Mouse (Mus musculus) cerebellum, adult 11-12 months (tissue): ENCODE data around the gene Tbce.
"Not testable (repeated sequence)": the region's sequence is repeated elsewhere in the genome, so short reads cannot be mapped to it uniquely, and the experiment has no call there.

Experiments used
- DNase-seq: peaks from one replicate; pipeline ENCODE4 v3.0.0; 2022

Gene Tbce

DNA sequence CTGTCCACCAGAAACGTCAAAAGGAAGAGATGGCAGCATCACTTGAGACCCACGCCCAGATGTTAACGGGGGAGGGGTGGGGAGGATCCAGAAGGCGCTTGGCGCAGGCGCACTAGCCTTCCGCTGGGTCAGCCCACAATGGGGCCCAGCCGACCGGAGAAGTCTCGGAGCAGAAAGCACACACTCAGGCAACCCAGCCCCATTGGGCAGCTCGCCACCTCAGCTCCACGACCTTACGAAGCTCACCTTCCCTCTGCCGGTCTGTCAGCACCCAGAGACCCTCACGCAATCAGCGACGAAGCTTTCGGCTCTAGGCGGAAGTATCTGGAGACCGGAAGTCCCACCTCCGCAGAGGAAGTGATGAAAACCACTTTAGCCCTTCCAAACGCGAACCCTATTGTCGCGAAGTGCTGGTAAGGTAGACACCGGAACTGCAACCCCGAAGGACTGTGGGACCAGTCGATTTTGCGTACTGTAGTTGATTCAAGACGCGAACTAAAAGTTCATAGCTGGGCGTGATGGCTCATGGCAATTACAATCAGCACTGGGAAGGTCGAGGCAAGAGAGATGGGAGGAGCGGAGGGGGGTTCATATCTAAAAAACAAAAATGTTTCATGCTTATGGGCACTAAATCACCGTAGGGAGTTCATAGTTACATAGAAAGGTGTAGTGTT is at the start of gene Tbce:
Gene Tbce, minus strand, starts transcription at position 347 of the 674 bp plus-strand sequence.
- DNase-seq = peak; percentile 90

DNA sequence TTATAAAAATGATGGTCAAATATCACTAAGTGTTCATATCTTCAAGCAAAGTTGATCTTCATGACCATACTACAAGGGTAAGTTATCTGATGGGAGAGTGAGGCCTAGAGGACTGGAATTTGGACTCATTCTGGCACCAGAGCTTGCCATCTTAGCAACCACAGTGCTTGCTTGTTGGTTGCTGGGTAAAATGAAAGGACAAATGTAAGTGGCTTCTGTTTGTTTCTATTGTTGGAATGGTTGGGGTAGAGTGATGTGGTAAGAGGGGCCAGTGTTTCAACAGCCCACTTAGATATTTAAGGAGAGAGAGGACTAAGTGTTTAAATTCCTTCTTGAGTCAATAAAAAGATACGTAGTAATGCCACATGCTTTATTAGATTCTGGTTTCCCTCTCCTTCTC is 49.2 kb upstream of the Tbce start:
- no peak for DNase-seq

DNA sequence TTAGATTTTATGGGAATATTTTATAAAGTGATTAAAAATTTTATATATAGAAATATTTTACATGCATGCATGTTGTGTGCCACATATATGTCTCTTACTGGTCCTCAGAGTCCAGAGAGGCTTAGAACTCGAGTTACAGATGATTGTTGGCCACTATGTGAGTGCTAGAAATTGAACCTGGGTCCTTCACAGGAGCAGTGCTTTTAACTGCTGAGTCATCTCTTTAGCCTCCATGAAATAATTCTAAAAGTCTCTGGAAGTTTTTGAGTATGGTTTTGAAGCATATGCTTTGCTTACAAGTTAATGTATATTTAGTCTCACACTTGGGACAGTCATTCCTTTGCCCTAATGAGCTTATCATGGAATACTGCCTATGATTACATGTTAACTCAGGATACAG is 35.9 kb upstream of the Tbce start:
- DNase-seq = no peak

DNA sequence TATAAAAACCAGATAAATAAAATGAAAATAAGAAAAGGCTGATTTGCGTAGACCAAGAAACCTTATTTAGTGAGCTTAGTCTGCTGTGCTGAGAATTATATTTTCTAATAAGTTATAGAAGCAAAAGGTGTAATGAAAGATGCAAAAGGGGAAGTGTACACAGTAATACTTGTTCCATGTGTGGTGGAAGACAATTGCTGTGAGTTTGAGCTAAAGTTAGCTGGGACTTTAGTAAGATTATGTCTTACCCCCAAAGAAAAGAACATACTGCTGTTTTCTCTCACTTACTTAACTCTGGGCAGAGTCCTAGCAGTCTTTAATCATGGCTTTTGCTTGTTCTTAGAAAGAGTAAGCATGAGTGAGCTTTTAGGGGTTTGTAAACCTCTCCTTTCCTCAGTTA is 34.9 kb upstream of the Tbce start:
- no peak for DNase-seq

DNA sequence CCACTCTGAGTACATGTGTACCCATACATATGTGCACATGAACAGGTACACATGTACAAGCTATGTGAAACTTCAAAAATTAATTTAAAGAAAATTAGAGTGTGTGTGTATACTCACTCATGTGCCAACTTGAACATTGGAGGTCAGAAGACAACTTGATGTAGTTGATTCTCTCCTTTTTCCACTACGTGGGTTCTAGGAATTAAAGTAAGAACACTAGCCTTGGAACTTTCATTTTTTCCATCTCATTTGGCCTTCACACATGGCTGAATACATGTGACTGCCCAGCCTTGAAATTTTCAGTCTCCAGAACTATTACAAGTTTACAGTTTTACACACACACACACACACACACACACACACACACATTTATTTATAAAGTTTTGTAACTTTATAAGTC is 29.9 kb upstream of the Tbce start:
- no peak for DNase-seq

DNA sequence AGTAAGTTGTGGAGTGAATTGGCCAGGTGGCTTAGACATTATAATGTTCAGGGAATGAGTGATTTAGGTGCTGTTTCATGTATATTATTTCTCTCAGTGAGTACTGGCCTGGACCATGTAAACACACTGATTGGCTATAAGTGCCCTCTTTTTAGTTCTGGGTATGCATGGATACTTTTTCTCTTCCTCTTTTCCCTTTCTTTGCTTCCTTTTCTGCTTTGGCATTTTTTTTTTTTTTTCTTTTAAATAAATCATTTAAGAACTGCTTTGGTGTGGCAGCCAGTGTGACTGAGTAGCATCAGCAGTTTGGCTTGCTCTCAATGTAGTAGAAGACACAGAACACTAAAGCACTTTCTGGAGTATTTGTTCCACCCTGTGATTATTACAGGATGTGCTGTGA is 28.6 kb upstream of the Tbce start:
- no peak for DNase-seq

DNA sequence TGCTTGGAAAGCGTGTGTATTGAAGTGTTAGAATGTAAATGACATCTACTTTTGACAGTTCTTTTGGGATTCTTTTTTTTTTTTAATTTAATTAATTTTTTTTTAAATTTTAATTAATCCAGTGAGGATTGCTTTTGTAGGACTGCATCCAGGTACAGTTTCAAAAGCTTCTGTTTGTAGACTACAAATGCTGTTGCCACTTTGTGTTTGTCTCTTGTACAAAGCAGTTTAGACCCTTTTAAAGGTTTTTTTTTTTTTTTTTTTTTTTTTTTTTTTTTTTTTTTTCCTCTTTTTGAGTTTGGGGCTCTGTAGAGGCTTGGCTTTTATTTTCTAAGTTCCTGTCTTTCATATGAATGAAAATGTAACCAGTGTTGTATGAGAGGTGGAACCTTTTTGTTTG is 26.3 kb upstream of the Tbce start:
- DNase-seq = no peak

DNA sequence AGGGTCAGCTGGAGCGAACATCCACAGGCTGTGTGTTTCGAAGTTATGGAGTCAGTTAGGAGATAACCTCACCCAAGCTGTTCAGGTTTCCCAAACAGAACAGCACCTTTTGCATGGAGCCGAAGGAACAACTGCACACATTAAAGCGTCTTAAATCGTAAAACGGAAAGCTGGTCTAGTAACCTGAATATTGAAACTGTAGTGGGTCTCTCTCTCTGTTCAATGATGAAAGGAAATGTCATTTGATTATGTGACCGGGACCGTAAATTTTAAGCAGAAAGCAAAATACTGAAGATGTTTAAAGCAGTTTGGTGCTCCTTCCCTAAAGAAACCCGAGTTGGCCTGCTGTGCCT is 25.6 kb upstream of the Tbce start:
- DNase-seq = no peak

DNA sequence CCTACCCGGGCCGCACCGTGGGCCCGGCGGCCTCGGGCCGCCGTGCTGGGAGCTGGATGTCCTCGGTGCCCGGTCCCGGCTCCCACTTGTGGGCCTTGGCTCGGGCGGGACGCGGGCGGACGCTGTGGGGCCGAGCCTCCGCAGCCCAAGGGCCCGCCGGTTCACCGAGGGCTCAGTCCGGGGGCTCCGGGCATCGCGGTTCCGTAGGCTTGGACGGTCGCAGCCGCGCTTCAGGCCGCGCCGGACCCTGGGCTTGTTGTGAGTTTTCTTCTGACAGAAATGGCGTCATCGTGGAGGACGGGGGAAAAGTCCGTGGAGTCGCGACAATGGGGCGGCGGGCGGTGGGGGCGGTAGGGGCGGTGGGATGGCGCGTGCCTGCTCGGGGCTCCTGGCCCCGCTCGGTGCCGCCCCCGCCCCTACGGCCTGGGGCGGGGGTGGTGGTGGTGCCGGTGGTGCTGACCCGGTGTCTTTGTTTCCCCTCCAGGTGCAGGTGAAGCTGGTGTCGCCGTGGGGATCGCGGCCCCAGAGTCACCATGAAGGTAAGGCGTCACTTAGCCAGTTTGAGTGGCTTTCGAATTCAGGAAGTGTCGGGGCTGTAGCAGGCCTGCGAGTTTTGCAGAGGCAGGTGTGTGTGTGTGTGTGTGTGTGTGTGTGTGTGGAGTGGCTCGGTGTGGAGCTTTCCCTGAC is 25.0 kb upstream of the Tbce start:
- peak; percentile 64 for DNase-seq

DNA sequence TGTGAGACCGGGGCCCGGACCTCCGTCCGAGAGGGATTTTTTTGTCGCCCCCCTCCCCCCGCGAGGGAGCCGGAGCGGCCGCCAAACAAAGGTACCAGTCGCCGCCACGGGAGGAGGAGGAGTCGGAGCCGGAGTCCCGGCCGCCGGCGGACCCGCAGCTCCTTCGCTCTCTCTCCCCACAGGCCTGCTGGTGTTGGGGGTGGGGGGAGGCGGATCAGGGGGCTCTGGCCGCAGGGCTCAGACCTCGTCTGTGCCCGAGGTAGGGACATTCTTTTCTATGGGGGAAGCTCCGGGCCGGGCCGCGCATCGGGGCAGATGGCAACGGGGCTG is 24.5 kb upstream of the Tbce start:
- DNase-seq = no peak

DNA sequence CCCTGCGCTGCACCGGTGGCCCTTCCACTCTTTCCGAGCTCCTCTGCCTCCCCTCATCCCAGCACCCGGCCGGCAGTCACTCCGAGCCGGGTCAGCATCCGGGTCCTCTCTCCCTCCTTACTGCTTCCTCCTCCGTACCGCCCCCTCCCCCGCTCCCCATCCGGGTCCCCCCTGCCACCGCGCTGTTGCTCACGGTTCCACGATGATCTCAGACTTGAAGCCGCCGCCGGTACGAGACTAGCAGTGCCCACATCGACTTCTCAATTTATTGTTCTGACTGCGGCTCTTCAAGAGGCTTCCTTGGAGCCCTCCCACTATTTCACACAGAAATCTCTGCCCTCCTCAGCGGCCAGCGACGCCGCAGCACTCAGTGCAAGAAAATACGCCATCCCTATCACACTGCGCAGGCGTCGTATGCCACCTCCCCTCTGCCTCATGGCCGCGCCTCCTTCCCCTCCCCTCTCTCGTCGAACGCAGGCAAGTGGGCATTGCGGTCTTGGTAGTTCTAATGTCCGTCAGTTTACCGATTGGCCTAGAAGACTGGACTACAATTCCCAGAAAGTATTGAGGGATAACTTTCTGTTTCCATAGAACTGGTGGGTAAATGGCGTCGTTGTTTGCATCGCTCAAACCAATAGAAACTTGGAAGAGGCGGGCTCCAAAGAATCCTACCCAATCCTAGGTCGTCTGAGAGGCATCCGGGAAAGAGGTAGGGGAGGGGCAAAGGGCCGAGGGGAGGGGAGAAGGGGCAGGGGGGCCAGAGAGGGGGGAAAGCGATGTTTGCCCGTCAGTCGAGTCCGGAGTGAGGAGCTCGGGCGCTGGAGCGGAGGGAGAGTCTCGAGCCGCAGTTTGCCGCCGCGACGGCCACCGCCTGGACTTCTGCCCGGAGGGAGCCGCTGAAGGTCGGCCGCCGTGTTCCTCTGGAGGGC is 23.8 kb upstream of the Tbce start, which contains the start of the genes Arid4b and Ggps1:
Gene Arid4b, plus strand, starts transcription at position 220 of the 929 bp plus-strand sequence.
Gene Ggps1, minus strand, starts transcription at position 476 of the 929 bp plus-strand sequence.
- DNase-seq = peak; percentile 99

DNA sequence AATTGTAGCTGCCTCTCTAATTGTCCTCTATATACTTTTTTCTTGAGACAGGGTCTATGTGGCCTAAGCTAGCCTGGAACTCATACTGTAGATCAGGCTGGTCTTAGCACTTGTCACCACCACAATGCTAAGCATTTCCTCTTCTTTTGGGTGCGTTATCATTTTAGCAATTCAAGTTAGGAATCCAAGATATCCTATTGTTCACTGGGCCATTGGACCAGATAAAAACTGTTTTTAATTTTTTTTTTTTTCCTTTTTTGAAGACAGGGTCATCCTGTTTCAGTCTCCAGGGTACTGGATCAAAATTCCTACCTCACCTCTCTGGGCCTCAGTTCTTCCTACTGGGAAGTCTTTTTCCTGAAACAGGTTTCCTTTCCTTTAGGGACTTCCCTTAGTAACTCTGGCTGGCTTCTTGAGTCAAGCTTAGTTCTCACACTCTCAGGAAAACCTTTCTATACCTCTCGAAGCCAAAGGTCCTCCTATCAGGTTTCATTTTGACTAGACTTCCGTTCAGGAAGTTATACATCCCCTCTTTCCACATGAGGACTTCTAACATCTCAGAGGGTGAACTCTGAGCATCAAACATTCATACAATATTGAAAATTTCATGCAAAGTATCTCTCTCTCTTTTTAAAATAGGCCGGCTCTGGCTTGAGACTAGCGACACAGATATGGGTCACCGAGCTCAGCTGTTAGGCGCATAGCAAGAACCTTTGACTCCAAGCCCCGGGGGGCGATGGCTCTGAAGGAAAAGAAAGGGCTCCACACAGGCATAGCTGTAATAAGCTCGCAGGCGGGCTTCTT is 23.0 kb upstream of the Tbce start:
- no peak for DNase-seq

DNA sequence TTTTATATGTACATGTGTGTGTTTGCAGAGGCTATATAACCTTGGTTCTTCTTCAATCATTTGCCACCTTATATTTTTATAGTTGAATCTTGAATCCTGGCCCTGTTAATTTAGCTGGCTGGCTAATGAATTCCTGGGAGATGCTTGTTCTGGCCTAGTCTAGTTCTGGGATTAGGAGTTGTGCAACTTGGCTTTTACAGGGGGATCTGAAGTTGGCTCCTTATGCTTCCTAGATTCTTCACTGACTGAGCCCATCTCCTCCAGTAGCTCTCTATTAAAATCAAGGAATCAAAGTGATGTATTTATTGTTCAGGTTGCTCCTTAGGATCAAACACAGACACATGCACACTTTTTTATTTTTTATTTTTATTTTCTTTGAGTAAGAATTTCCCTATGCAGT is 20.1 kb upstream of the Tbce start:
- DNase-seq = no peak

DNA sequence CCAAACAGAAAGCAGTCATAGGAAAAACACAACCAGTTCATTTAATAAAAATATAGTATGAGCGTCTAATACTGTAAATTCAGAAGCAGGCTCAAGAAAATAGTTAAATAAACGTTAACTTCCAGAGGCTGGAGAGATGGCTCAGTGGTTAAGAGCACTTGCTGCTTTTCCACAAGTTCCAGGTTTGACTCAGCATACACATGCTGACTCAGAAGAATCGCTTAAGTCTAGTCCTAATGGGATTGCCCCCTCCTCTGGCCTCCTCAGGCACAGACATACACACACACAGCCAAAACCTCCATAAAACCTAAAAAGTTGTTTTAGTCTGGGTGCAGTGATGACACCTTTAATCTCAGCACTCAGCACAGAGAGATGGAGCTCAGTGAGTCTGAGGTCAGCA is 17.4 kb upstream of the Tbce start:
- no peak for DNase-seq

DNA sequence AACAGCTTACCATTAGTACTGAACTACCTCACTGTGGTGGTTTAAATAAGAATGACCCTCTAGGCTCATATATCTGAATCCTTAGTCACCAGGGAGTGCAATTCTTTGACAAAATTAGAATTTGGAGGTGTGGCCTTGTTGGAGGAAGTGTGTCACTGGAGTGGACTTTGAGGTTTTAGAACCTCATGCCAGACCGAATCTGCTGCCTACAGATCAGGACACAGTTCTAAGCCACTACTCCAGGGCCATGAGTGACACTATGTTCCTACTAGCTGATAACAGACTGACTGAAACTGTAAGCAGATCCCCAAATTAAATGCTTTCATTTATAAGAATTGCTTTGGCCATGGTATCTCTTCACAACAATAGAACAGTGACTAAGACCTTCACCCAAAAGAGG is 10.4 kb upstream of the Tbce start:
- no peak for DNase-seq

DNA sequence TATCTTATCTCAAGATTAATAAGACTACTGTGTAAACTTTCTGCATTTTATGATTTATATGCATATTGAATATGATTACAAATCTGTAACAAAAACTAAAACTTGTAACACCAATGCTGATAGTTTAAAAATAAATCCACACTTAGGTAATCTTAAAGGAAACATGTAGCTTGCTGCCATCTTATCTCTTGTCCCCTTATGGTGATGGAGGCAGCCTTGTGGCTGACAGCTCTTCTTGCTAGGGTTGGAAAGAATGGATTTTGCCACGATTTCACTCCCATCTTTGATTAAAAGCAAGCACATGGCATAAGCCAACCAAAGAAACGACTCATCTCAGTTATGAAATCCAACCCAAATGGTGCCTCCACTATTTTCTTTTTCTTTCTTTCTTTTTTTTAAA is 5.1 kb upstream of the Tbce start:
- no peak for DNase-seq

DNA sequence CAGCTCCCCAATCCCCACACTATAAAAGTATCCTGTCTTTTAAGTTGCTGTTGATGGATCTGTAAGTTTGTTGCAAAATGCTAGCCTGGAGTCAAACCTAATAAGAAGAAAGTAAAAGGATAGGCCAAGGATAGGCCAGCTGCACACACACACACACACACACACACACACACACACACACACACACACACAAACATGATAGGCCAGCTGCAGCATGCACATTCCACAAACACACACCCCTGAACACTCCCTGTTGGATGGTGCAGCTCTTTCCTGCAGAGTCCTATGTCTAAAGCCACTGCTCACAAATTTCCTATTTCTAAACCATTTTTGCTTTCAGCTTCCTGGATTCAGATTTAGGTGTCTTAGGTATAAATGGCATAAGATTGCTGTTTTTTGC is 4.4 kb upstream of the Tbce start:
- no peak for DNase-seq

DNA sequence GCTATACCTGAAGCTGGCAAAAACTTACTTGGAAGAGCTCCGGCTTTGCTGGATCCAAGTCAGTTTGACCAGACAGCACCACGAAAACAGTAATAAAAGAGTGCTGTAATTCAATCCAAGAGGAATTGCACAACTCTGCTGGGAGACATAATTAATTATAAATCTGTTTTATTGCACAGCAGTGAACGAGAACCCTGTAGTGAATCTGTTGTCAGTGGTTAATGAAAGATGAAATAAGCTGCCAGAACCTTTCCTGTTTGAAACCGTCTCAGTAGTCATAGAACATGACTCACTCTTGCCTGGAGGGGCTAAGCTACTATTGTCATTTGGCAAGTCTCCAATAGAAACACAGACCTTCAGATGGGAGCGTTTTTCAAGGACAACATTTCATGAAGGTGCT is 748 bp upstream of the Tbce start:
- no peak for DNase-seq

DNA sequence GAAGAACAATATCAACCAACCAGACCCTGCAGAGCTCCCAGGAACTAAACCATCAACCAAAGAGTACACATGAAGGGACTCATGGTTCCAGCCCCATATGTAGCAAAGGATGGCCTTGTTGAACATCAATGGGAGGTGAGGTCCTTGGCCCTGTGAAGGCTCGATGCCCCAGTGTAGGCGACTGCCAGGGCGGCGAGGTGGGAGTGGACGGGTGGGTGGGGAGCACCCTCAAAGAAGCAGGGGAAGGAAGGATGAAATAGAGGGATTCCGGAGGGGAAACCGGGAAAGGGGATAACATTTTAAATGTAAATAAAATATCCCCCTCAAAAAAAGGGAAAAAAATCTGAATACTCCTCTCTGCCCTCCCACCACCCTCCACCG is 537 bp downstream of the Tbce start:
- DNase-seq = no peak

DNA sequence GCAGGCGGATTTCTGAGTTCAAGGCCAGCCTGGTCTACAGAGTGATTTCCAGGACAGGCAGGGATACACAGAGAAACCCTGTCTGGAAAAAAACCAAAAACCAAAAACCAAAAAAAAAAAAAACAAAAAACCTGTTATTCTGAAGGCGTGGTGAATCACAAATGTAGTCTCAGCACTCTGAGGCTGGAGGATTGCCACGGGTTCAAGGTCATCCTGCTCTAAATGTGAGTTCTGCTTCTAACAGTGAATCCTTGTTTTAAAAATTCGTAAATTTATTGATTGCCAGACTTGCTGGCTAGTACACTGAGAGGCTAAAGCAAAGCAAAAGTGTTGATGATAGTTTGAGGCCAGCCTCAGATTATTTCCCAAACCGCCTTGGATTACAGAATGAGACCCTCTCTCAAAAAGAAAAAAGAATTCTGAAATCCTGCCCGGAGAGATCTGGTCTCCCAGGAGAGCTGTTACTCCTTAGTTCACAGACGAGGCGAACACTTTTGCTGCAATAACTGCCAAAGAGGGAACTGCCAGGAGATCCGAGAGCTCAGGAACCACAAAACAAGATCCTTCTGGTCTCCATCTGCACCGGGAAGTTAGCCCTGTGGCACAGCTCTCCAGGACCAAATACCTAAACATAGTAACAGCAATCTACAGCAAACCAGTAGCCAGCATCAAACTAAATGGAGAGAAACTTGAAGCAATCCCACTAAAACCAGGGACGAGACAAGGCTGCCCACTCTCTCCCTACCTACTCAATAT is 3.4 kb downstream of the Tbce start:
- no peak for DNase-seq

DNA sequence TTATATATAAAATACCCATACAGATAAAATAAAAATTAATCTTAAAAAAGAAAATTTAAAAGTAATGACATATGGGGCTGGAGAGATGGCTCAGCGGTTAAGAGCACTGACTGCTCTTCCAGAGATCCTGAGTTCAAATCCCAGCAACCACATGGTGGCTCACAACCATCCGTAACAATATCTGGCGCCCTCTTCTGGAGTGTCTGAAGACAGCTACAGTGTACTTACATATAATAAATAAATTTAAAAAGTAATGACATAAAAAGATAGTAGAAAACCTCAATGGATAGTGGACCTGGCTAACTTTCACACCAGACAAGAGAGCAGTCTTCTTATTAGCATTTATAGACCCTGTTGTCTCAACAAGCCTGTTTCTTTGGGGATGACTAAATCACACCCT is 4.1 kb downstream of the Tbce start:
- DNase-seq = not testable (repeated sequence)

DNA sequence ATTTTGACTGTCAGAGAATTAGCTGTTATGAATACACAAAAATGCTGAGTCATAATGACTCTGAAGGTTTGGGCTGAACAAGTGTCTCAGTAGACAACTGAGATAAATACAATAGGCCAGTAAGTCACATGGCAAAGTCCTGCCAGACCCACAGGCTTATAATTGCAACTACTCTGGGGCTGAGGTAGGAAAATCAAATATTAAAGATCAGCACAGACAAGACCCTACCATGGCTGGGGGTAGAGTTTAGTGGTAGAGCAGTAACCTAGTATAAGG is 5.4 kb downstream of the Tbce start:
- no peak for DNase-seq
